ENCODE assay signal across 20 mouse cellular contexts in genomic region chr4:128606586-128606985, GRCm38 (mm10). TPM values are rescaled to one million over a fixed set of nuclear protein-coding genes. Genes with fewer than 3 reads are reported as not detected.
A peak's percentile ranks its signal among the peaks of the same experiment; 100 is the strongest.
DNase-seq lines count a peak whose midpoint lies in the region.
"Had no signal": no experiment of that assay in that cellular context is flagged by ENCODE, and none has a peak within 500 bp of the region (broad histone marks: within the 10 kb centered on the region; RNA-seq: fewer than 3 reads in every experiment).

No protein-coding gene starts in this region.

- intact Hi-C loops in left cerebral cortex, postnatal 14 days (cut with DNase I) = no loop called here

- DNase-seq in adrenal gland, postnatal 14 days = peak; percentile 56
- no peak for DNase-seq in adrenal gland, postnatal 4 days (ENCODE audit: low spot score in 2 of 2)
- DNase-seq in frontal cortex, postnatal 36 days (ENCODE audit: low spot score in 2 of 2) = peak; percentile 35 to 57
- no peak for DNase-seq in frontal cortex, postnatal 10 days (ENCODE audit: low spot score in 2 of 2)
- DNase-seq in left cerebral cortex, postnatal 14 days (ENCODE audit: low spot score in 2 of 2) = peak; percentile 30 to 57
- no peak for DNase-seq in left cerebral cortex, adult 8-10 months (ENCODE audit: low spot score in 2 of 2)
- DNase-seq in telencephalon, adult 2 months (ENCODE audit: low read depth, low spot score) = peak; percentile 32
- DNase-seq: cerebellum, adult 8-10 months; cerebellum, postnatal 36 days; heart, adult 2 months; heart, postnatal 10 days; kidney, adult 11 months; kidney, postnatal 14 days; lung, embryonic 14.5 days; lung, postnatal 14 days; midbrain, embryonic 14.5 days; right cerebral cortex, postnatal 25 days; thymus, postnatal 4 days had no signal

RNA-seq across cellular contexts. Expression of gene Zscan20, which starts 3.3 kb away (rescaled TPM):
- total RNA-seq in adrenal gland, postnatal 14 days (2021) = 5.0 and 6.5 TPM in 2 replicates
- 1 to 10 TPM; 5.9 to 7.6 TPM for total RNA-seq in adrenal gland, postnatal 4 days (2021)
- total RNA-seq in left cerebral cortex, postnatal 14 days (2021) = 1 to 10 TPM; 5.9 to 6.9 TPM
- total RNA-seq in left cerebral cortex, adult 8-10 months (2022) = 10 to 100 TPM in 1 of 4 experiments, 1 to 10 TPM in 3; 6.2 to 11.9 (median 8.5) TPM

RNA-seq across cellular contexts. Expression of gene Tlr12, which starts 11.8 kb away (rescaled TPM):
- 0.48 and 0.98 TPM in 2 replicates for total RNA-seq in adrenal gland, postnatal 14 days (2021)
- 1 to 10 TPM in 1 of 2 experiments, under 1 TPM in 1; 0.87 to 1.4 TPM for total RNA-seq in adrenal gland, postnatal 4 days (2021)
- total RNA-seq in left cerebral cortex, postnatal 14 days (2021) = 1 to 10 TPM; 1.2 to 1.3 TPM
- total RNA-seq in left cerebral cortex, adult 8-10 months (2022) = 1 to 10 TPM in 3 of 4 experiments, under 1 TPM in 1; 0.99 to 3.1 (median 2.0) TPM
- total RNA-seq: G1E; gastrocnemius, adult 8-10 months had no signal

RNA-seq across cellular contexts. Expression of gene Phc2, which starts 47.9 kb away (rescaled TPM):
- total RNA-seq in adrenal gland, postnatal 14 days (2021) = 79.0 and 79.8 TPM in 2 replicates
- 10 to 100 TPM; 91.8 to 95.1 TPM for total RNA-seq in adrenal gland, postnatal 4 days (2021)
- 10 to 100 TPM; 74.8 to 77.2 TPM for total RNA-seq in left cerebral cortex, postnatal 14 days (2021)
- total RNA-seq in left cerebral cortex, adult 8-10 months (2022) = 10 to 100 TPM; 88.6 to 92.0 (median 90.0) TPM

Comparison
In these comparisons a context has a peak if more than half of its experiments do, and no peak if none do; other contexts are left out.
1. DNase-seq: peak in adrenal gland, postnatal 14 days (single experiment), frontal cortex, postnatal 36 days (2 of 2), left cerebral cortex, postnatal 14 days (2 of 2) and telencephalon, adult 2 months (single experiment); none in adrenal gland, postnatal 4 days (0 of 2), frontal cortex, postnatal 10 days (0 of 2) and left cerebral cortex, adult 8-10 months (0 of 2).